Mouse (Mus musculus) small intestine, adult 2 months (tissue): ENCODE data around the gene P3h4.

Experiments
- CTCF ChIP-seq: fragments of 200-500 bp; IDR thresholded peaks from 2 replicates; pipeline ENCODE4 v1.5.1; 2012; ENCODE audit warnings: low read depth, mild to moderate bottlenecking, control low read depth, inconsistent platforms, low read length, moderate library complexity, mixed read lengths; ENCODE audit not compliant: insufficient replicate concordance, insufficient read length; ENCODE audit errors: extremely low read depth
- POLR2A ChIP-seq: fragments of 200-500 bp; IDR thresholded peaks from 2 replicates; pipeline ENCODE4 v1.6.1; 2012; ENCODE audit warnings: low read depth, mild to moderate bottlenecking, control low read depth, inconsistent platforms, low read length, moderate library complexity

DNA sequence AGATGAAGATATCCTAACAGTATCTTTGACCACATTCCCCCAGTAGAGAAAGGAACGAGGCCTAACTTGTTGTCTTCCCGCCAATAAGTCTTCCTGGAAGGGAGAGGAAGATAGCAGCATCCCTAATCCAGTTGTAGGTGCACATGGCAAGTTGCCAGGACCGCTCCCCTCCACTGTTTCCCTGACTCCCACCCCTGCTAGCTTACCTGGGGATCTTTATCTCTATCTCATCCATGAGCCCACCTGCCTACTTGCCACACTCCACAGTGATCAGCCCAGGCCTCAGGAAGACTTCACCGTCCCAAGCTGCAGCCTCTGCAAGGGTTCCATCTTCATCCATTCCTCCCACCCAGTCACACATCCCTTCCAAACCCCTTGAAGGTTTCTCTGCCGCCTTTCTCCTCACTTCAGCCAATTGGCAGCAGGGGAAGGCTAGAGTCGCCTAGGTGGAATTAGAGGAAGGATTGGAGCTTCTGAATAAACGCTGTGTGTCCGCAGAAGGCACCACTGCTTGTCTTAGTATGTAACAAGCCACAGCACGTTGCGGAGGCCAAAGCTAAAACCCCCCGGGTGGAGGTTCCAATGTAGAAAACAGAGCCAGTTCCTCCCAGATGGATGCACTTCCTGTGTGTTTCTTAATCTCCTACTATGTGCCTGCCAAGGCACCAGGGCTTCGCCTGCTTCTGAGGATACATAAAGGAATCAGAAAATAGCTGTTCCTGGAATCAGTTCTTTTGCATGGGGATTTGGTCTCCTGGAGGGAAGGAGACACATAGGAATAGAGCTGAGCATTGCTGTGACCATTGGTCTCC, 14.7 kb downstream of the P3h4 start:
- TF ChIP-seq CTCF (no peak), POLR2A (no peak)
